Mouse (Mus musculus) layer of hippocampus, adult 8-10 months (tissue): Measurements from ENCODE around the gene Phykpl. TPM values are rescaled to one million over a fixed set of nuclear protein-coding genes. Genes with fewer than 3 reads are reported as not detected.

Experiments
- DNase-seq, 2 experiments: peaks; one replicate each; pipeline ENCODE4 v3.0.0; 2022; ENCODE audit warnings: low spot score in 2 of 2
- total RNA-seq, 4 experiments: library from RNA; stranded (reverse); gene quantifications; 2 replicates each; pipeline ENCODE4 v1.2.4; 2022

Gene Phykpl
- total RNA-seq, 4 experiments from 2014 or later, result 7.9 to 10.2 (median 8.9) TPM

GRCm38 (mm10) chr11:51644217-51644616, 59.7 kb downstream of the Phykpl start:
- no peak for DNase-seq

GRCm38 (mm10) chr11:51645293-51645692, 60.7 kb downstream of the Phykpl start:
- DNase-seq, result no peak

DNA sequence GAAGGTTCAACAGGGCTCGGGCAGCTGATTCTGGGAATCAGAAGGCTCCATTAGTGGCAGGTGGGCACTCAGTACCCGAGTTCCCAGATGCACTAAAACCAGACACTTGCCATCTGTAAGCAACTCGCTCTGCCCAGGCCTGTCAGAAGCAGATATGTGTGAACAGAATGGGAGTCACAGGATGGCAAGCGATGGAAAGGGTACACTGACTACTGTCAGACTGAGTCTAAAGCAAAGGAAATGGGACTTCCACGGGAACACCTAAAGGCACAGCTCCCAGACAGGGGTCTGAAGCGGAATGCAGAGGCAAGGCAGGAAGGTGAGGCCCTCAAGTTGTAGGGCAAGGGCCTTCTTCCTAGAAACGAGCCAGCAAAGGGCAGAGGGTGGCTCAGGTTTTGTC, 61.7 kb downstream of the Phykpl start:
- peak in 1 of 2 experiments; percentile 2 for DNase-seq

GRCm38 (mm10) chr11:51646751-51647667, 62.5 kb downstream of the Phykpl start:
- no peak for DNase-seq

DNA sequence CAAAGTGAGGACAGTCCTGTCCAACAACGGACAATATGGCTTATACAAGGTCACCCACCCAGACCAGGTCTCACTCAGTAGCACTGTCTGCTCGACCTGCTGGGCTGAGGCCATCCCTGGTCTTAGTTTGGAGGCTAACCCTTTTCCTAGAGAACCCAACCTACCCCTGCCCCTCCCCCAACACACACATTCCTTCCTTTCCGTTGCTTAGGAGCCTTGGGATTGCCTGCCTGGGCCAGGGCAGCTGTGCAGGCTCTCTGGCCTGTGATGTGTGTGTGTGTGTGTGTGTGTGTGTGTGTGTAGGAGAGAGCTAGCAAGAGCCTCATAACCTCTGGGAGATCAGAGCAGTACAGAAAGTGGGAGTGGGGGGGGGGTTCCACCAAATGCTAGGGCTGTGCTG, 64.0 kb downstream of the Phykpl start:
- no peak for DNase-seq

DNA sequence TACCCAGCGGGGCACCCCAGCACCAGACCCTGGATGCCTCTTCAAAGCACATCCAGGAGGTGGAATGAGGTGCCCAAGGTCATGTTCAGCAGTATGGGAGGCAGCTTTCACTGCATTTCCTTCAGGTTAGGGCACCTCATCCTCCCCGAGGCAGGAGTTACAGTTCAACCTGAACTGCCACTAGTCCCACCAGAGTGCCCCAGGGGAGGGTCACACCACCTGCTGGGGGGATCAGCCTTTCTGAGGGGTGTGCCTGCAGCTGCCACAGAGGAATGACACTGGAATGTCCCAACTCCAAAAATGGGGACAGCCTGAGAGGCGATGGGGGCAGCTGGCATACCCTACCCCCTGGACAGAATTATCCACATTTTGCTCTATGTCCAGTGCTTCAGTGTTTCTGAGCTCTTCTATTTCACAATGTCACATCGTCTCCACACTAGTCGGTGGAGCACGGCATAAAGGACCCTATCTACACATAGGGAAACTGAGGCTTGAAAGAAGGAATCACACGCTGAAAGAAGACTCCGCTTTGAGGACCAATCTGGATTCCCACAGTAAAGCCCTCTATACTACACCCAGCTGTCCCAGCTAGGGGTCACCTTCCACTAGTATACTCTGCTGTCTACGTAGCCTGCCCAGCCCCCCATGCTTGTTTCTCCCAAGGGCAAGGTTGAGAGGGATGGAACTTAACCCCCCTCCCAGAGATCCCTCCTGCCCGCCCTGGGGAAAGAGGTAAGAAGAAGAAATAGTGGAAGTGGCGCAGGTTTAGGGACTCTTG, 64.7 kb downstream of the Phykpl start:
- no peak for DNase-seq

GRCm38 (mm10) chr11:51649889-51650199, 65.3 kb downstream of the Phykpl start:
- DNase-seq, result no peak

- DNase-seq, result no peak
Observed at GRCm38 (mm10) chr11:51650261-51650660, 65.7 kb downstream of the Phykpl start.

DNA sequence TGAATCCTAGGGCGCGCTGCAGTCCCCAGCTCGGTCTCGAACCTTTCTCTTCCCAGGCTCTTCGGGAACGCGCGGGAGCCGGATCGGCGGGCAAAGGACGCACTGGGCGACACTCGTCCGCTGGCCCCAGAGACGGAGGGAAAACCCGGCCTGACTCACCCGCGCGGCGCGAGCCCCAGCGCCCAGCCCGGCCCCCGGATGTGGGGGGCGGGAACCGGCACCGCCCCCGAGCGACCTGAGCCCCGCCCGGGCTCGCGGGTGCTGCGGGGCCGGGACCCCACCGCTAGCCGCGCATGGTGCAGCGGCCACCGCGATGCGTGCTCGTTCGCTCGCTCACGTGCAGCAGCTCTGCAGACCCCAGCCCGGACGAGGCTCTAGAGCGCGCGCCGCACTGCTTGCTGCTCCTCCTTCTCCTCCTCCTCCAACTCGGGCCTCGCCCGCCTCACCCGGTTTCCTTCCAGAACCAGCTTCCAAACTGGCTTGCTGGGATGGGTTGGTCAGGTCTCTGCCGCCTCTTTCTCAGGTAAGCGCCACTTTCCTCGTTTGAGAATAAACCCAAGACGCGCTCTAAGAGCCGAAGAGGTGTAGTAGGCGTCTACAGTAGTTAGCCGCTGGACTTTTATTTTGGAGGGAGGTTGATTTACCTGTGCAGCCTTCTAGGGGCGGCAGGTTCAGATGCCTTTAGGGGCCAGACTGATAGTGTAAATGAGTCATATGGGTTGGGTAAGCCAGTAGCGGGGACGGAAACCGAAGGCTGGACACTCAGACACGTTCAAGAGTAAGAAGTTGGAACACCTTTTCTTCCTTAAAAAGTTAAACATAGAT, 66.3 kb downstream of the Phykpl start, which contains the start of the genes N4bp3 and D930048N14Rik:
N4bp3 (minus strand) TSS at position 152 of the 825 bp plus-strand sequence.
D930048N14Rik (plus strand) TSS at position 264 of the 825 bp plus-strand sequence.
- DNase-seq, result no peak

DNA sequence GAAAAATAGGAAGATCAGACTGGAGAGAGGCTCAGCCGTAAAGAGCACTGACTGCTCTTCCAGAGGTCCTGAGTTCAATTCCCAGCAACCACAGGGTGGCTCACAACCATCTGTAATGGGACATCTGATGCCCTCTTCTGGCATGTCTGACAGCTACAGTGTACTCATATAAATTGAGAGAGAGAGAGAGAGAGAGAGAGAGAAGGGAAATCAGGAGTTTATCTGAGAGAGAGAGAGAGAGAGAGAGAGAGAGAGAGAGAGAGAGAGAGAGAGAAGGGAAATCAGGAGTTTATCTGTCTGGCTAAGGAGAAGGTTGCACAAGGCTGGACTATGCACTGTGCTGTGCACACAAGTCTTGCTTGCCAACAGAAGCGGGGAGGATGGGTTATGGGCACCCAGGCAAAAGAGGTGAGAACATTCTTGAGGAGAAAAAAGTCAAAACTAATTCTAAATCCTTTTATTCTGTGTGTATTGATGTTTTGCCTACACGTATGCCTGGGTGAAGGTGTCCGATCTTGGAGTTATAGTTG, 68.4 kb downstream of the Phykpl start:
- DNase-seq, result no peak

DNA sequence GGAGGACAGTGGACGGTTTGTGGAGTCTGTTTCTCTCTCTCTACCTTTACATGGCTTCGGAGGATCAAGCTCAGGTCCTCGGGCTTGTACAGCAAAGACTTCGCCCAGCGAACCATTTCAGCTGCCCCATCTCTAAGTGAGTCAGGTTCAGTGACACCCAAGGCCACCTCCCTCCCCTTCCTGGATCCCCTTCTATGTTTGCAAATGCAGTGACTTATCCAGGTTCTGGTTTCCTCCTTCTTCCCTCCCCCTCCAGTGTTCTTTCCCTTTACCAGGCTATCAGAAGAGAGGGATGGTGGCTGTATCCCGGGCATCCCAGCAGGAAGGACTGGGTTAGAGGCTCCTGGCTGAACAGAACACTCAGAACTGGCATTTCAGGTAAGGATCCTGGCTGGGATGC, 69.2 kb downstream of the Phykpl start:
- DNase-seq, result no peak

Other genes starting within 250 kb of the Phykpl start
- gene Hnrnpab, start 22.1 kb downstream of the Phykpl start, total RNA-seq, result 100 to 1,000 TPM; 123 to 152 (median 135) TPM
- 10 to 100 TPM; 31.8 to 48.9 (median 42.3) TPM for gene Nhp2, start 35.0 kb downstream of the Phykpl start, total RNA-seq
- 10 to 100 TPM; 52.4 to 58.6 (median 55.4) TPM for gene Rmnd5b, start 51.1 kb downstream of the Phykpl start, total RNA-seq
- gene N4bp3, start 66.1 kb downstream of the Phykpl start, total RNA-seq, result 10 to 100 TPM; 15.0 to 18.9 (median 15.7) TPM
- 1 to 10 TPM; 1.3 to 2.5 (median 2.0) TPM for gene D930048N14Rik, start 66.2 kb downstream of the Phykpl start, total RNA-seq
- 10 to 100 TPM; 32.5 to 42.6 (median 34.8) TPM for gene 0610009B22Rik, start 104.1 kb downstream of the Phykpl start, total RNA-seq
- gene Sec24a, start 178.9 kb downstream of the Phykpl start, total RNA-seq, result 10 to 100 TPM; 19.4 to 23.8 (median 20.5) TPM
- gene Sar1b, start 178.9 kb downstream of the Phykpl start, total RNA-seq, result 10 to 100 TPM; 67.5 to 74.9 (median 70.7) TPM